Mouse (Mus musculus) adrenal gland, adult 18-20 months (tissue): ENCODE data around the gene Fnip2. TPM values are rescaled to one million over a fixed set of nuclear protein-coding genes. Genes with fewer than 3 reads are reported as not detected.

Source experiments
- DNase-seq, 2 experiments: peaks; one replicate each; pipeline ENCODE4 v3.0.0; 2021 to 2022; ENCODE audit warnings: low spot score in 2 of 2
- total RNA-seq, 2 experiments: library from RNA; stranded (reverse); gene quantifications; 1 replicate in 1 of 2; 2 replicates in 1 of 2; pipeline ENCODE4 v1.2.3; 2021

The Fnip2 gene
- total RNA-seq, 2 experiments from 2014 or later: 8.4 to 12.7 TPM

DNA sequence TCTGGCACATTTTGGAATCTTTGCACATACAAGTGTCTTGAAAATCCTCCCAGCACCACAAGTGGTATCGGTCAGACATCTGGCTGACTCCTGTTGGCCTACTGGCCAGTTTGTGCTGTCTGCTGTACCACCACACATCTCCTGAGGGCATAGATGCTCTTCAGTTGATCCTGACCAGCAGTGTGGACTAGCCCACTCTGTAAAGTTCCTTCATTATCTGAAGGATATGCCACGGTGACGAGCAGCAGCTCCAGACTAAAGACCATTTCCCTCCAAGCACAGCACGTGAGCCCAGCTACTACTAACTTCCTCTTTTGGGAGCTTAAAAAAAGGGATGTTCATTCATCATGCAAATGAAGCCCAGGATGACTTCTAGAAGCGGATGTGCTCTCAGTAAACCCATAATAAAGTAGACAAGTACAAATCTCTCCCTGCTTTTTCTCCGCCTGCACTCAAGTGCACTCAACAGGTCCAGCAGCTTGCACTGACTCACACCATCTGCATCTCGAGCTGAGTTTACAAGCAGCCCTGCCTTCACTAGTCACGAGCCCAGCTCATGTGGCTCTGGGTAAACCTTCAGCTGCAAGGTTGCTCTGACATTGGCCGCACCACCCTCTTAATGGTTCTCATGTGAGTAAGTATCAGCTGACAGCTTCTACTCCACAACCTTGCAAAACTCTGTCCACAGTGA lies 35.9 kb downstream of the Fnip2 start:
- DNase-seq: peak in 1 of 2 experiments; percentile 37

DNA sequence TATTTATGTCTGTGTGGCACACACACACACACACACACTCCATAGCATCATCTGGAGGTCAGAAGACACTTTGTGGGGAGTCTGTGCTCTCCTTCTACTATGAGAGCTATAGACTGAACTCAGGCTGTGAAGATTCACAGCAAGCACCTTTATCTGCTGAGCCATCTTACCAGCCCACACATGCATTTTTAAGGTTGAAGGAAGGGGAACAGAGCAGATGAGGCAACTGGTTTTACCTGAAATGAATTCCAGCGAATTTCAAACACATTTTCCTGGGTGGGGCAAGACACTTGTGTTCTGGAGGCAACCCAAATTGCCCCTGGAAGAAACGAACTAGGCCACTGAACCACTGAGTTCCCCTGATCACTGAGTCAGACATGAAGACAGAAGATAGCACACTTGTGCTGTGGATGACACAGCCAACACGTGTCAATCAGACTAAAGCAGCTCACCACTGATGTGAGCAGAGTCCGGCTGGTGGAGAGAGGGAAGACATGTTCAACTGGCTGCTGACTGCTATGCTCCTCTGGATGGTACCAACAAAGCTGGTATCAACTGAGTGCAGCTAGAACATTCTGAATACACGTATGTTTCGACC lies 38.0 kb downstream of the Fnip2 start:
- no peak for DNase-seq

DNA sequence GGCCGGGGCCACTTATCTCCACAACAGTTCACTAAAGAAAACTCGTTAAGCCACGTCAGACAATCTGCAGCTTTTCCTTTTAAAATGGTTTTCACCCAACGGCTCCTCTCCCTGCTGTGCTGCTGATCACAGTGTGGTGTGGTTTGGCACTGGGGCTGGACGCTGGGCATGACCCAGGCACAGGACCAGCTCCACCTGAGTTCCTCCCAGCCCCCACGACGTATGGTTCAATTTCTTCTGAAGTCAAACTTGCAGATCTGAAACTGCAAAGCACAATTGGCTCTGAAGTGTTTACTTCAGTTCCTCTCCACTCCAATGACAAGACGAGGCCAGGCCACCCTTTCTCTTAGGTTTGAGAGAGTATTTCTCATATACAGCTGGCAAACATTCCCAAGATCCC lies 39.1 kb downstream of the Fnip2 start:
- no peak for DNase-seq

- DNase-seq: no peak
Measured at GRCm38 (mm10) chr3:79527921-79528320, 39.7 kb downstream of the Fnip2 start.

- no peak for DNase-seq
Measured at GRCm38 (mm10) chr3:79527521-79527920, 40.1 kb downstream of the Fnip2 start.

- no peak for DNase-seq
Measured at GRCm38 (mm10) chr3:79523349-79523748, 44.2 kb downstream of the Fnip2 start.

- DNase-seq: no peak
Measured at GRCm38 (mm10) chr3:79519862-79520261, 47.7 kb downstream of the Fnip2 start.

DNA sequence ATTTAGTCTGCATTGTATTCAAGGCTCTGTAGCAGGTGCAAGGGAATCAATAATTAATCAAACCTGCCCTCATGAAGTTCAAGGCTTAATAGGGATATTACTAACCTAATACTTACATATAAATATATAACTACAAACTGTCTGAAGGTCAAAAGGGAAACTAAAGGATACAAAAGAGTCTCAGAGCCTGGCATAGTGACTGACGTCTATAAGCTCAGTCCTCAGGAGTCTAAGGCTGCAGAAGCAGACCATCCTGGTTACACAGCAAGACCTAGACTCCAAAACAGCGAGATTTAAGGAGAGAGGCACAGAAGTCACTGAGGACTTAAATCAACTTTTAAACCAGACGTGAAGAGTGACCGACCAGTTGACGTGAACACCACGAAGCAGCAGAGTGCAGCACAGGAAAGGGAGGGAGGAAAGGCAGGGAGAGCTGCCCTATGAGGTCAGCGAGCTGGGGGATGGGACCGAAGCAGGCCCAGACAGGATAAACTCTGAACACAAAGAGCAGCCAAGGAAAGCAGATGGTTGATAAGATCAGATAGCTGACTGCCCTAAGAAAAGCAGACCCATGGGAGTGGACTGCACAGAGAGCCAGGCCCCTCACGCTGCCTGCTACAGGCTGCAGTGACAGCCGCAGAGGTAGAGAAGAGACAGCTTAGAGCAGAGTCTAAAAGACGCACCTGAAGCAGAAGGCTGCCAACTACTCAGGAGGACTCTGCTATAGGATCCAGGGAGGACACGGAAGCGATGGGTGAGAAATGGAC lies 48.7 kb downstream of the Fnip2 start:
- DNase-seq: no peak

- no peak for DNase-seq
Measured at GRCm38 (mm10) chr3:79517884-79518591, 49.6 kb downstream of the Fnip2 start.

- no peak for DNase-seq
Measured at GRCm38 (mm10) chr3:79516958-79517357, 50.6 kb downstream of the Fnip2 start.

DNA sequence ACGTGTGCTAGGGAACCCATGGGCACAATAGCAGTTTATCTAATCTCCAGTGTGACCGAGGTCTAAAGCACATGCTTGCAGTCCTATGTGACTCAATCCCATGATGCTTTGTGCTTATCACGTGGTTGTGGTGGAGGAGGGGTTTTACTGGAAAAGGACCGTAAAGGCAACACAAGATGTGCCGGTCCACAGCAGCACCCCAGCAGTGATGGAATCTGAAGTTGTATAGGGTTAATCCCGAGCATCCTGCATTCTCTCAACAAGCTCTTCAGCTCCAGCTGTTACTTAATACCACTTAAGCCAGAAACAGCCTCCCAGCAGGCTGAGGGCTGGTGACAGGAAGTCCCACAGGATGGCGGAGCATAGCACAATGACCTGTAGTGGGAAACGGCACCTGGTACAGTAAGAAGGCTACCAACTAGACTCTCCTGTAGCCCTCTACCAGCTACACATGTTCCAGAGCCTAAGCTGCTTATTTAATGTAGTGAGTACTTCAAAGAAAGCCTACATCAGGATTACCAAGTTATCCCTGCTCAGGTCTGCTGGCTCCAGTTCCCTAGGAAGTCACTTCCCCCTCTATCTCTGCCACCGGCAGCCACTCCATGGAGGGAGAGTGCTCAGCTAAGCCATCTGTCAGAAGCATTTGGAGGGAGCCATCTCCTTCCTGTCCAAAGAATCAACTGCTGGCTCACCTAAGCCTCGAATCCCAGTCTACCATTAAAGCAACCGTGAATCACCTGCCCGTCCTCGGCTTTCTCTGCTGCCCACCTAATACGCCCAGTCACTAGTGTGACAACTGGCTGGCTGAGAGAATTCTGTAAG lies 51.3 kb downstream of the Fnip2 start:
- no peak for DNase-seq

GRCm38 (mm10) chr3:79514304-79514703 lies 53.3 kb downstream of the Fnip2 start:
- no peak for DNase-seq

DNA sequence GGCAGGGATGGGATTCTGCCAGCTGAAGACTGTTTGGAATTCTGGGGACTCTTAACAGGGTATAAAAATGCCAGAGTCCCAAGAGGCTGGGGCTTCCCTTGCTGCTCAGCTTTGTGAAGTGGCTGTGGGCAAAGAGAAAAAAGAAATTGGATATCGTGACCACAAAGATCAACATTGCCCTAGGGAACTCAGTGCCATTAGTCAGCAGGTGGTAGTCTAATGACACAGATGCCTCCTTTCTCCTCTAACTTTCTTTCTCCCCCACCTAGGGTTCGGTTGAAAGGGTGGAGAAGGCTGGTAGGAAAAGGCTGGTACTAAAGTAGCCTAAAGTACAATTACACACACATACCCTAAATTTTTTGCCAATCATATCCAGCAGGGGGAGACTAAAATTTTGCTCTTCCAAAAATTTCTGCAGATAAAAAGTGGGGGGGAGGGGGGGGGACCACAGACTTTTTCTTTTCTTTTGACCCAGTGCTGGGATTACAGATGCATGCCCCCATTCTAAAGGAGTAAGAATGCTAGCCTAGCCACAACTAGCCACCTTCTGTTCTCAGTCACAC lies 66.3 kb downstream of the Fnip2 start:
- DNase-seq: no peak

DNA sequence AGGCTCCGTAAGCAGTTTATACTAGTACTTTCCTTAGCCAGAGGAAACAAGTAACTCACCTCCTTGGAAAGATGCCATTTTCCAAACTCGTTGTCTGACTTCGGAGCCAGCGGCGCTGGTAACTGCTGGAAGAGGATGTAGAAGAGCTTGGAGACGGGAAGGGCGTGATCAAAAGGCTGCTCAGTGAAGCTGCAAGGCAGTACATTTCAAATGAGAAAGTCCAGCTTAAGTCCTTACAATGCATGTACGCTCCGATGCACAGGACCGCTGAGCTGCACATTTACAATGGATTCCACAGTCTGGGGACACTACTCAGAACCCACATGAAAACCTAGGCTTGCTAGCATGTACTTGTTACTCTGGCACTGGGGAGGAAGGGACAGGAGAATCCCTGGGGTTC lies 67.3 kb downstream of the Fnip2 start:
- DNase-seq: no peak

DNA sequence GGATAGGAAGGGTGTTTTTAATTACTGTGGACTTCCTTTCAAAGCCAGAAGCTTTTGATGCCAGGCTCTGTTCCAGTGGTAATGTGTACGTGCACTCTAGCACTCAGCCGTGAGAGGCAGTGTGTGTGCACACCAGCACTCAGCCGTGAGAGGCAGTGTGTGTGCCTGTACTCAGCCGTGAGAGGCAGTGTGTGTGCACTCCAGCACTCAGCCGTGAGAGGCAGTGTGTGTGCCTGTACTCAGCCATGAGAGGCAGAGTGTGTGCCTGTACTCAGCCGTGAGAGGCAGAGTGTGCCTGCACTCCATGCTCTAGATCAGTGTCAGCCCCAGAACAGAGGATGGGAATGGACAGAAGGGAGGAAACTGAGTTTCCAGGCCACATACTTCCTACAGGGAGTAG lies 70.9 kb downstream of the Fnip2 start:
- DNase-seq: no peak

DNA sequence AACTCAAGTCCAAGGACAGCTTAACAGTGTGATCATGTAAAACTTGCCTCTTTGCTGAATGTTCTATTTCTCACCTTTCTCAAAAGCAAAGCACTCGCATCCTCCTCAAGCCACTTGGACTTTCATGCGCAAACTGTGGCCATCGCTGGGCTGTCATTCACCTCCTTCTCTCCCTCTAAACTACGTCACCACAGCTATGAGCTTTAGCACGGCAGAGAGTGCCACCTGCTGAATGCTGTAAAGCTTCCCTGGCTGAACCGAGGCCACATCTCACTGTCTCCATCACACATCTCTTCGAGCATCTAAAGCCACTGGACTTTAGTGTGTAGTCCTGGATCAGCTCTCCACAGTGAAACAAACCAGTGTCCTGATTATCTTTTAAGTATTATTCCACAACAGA lies 72.4 kb downstream of the Fnip2 start:
- DNase-seq: no peak

DNA sequence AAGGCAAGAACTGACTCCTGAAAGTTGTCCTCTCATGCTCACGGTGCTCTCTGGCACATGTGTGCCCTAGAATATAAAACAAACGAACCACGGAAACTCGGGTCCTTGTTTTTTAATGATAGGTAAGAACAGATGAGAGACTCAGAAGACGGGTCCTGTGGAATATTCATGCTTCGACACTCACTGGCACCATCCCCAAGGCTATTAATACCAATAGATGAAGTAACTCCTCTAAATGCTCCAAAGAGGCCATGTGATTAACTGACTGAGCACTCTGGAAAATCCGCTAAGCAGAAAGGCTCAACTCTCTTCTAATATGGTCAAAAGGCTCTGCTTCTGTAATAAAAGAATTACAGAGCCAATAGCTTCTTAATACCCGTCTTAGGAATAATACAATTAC lies 73.6 kb downstream of the Fnip2 start:
- no peak for DNase-seq

GRCm38 (mm10) chr3:79493064-79493463 lies 74.5 kb downstream of the Fnip2 start:
- no peak for DNase-seq

DNA sequence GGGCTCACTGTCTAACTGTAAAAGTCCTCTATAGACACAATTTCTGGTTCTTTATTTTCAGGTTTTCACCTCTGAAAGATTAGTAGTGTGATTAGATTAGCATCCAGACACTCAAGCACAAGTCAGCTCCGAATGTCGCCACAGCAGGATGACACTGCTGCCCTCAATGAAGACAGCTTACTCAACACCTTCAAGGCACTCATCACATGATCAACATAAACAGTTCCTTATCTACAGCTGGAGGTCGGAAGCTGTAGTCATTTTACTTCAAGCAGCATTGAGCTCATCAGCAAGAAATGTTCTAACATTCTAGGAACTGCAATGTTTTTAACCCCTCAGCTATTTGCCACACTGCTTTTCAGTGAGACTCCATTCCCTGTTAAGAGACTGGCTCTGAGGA lies 76.0 kb downstream of the Fnip2 start:
- DNase-seq: no peak

DNA sequence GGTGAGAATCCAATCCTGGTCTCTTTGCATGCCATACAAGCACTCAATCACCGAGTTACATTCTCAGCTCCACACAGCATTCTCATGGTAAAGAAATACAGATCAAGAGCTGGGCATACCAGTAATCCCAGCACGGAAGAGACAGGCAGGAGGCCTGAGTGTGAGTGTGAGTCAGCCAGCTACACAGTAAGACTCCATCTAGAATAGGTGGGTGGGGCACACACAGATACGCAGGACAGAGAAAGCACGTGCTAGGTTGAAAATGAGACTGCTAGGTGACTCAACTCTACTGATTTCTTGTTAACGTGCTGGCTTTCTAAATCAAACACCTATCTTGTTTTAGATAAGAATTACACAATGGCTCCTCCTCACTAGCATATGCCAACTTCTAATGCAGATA lies 77.5 kb downstream of the Fnip2 start:
- DNase-seq: no peak

GRCm38 (mm10) chr3:79488025-79488424 lies 79.6 kb downstream of the Fnip2 start:
- DNase-seq: no peak
